Mouse (Mus musculus): ENCODE measurements at regions not wholly inside any gene's neighbourhood (a gene's known extent, or its start where the extent isn't known, plus 50 kb on each side); places are given as distances from the start of the nearest gene placed in this dataset.

DNA sequence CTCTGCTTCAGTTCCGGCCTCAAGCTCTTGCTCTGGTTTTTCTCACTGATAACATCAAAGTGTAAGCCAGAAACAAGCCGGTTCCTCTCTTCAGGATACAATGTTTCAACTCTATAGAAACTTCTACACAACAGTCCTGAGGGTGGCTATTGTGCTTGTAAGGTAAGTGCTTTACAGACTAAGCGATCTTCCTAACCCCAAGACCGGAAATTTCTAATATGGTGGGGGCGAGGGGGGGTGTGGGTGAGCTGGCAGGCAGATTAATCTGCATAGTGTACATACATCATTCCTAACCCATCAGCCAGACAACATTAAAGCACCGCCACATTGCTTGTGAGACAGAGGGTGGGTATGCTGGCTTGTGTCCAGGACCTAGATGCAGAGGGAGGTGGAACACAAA is 200.8 kb downstream of the Uaca start:
- DNase-seq (ENCODE audit: low read depth, low spot score): no peak

DNA sequence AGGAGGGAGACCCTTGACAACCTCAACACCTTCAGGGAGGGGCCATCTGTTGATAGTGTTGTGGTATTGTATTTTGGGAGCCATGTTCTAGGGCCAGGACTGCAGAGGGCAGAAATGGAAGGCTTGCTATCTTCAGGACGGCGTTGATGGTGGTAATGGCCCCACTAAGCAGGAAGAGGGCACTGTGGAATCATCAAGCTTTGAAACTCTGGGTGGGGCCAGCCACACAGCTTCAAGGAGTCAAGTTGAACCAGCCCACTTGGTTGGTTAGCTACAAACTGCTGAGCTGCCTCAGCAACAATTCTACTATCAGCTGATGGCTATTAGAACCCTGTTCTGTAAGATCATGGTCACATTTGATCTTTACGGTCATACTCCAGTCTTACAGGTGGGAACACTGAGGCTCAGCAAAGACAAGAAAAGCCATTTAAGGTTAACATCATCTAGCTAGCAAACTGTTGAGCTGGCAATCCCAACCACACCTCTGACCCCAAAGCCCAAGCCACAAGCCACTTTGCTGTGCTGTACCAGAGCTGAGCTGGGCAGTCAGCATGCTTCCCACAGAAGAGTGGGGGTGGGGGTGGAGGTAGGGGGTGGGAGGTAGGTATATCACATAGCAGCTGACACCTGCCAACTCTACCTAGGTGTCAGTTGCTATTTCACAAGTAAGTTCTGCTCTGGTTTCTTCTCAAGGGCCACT is 203.9 kb downstream of the Uaca start:
- DNase-seq (ENCODE audit: low read depth, low spot score): no peak

DNA sequence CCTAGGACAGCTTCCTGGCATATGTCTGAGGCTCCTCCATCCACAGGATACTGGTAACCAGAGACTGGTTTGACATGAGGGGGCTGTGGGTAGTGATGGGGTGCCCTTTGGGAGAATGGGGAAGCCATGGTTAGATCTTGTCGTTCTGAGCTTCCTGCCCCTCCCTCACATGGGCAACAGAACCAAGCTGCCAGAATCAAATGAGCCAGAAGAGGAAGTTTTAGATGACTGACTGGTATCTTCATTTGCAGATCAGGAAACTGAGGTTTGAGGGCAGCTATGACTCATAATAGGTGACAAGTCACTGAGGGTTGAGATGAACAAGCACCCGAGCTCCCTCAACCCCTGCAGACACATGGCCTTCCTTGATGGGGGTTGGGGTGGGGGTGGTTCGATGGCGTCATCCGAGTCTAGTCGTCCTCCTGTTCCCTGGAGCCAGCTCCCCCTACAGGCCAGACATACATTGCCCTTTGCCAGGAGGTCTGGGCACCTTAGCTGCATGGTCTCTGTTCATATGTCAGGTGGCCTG is 204.7 kb downstream of the Uaca start:
- DNase-seq (ENCODE audit: low read depth, low spot score): no peak

- DNase-seq (ENCODE audit: low read depth, low spot score): no peak
Measured at GRCm38 (mm10) chr9:61000232-61000631, 205.9 kb downstream of the Uaca start.

- no peak for DNase-seq (ENCODE audit: low read depth, low spot score)
Measured at GRCm38 (mm10) chr9:61002572-61002971, 208.2 kb downstream of the Uaca start.

DNA sequence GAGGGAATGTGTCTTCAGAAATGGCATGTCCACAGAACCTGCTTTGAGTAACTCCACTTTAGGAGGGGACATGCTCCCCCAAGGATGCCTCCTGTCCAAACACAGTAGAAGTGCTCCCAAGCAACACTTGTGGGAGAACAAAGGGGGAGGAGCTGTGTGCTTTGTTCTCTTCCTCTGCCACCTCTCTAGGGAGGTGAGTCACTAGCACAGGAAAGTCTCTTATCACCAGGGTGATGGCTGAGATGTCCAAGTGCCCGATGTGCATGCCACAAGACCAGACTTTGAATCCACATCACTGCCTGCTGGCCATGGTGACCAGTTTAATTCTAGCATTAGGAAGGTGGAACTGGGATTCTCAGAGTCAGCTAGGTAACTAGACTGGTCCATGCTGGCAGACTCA is 214.1 kb downstream of the Uaca start:
- DNase-seq (ENCODE audit: low read depth, low spot score): no peak

DNA sequence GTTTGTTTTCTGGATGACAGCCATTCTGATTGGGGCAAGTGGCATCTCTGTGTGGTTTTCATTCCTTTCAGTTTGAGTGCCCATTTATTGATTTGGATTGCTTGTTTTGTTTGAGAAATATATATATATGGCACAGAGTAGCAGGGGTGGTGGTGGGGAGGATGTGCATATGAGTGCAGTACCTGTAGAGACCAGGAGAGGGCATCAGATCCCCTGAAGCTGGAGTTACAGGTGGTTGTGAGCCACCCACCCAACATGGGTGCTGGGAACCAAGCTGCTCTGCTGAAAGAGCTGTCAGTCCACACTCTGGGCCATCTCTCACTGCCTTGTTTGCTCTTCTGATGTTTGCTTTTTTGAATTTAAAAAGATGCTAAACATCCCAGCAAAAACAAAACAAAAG is 216.7 kb downstream of the Uaca start:
- no peak for DNase-seq (ENCODE audit: low read depth, low spot score)

- DNase-seq (ENCODE audit: low read depth, low spot score): no peak
Measured at GRCm38 (mm10) chr9:61012771-61013540, 218.6 kb downstream of the Uaca start.

DNA sequence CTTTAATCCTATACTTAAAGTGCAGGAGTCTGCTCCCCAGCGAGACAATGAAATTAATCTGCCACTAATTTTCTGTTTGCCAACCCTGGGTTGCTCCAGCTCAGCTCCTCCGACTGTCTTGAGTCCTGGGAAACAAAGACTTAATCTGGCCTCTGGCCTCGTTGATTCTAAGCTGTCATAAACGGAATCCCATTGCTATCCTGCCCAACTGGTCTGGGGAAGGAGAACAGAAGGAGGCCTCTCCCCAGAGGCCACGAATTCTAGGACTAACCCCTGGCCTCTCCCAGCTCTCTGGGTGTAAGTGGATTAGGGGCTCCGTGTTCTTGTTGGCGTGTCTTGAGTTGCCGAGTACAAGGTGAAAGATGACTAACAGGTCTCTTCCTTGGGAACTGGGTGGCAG is 219.8 kb downstream of the Uaca start:
- no peak for DNase-seq (ENCODE audit: low read depth, low spot score)

DNA sequence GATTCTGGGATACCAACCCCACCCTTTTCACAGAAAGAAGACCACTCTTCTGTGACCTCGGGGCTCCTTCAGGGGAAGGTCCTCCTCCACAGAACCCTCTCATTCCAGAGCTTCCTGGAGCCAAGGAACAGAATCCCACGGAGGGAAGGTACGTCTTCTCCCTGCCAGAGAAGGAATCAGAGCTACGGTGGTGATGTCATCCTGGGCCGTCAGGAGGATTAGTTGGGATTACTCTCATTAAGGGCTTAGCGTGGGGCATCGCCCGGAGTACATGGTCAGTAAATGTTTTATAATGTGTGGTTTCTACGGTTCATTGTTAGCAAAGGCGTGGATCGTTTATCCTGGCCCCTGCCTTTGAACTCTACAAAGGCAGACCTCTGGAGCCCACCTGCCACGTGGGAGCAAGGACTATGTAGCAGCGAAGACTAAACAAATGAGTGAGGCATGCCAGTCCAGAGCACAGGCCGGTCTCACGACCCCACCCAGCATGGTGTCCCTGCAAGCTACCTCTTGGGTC is 221.1 kb downstream of the Uaca start:
- no peak for DNase-seq (ENCODE audit: low read depth, low spot score)

- DNase-seq (ENCODE audit: low read depth, low spot score): no peak
Measured at GRCm38 (mm10) chr9:61016673-61017072, 222.3 kb downstream of the Uaca start.

DNA sequence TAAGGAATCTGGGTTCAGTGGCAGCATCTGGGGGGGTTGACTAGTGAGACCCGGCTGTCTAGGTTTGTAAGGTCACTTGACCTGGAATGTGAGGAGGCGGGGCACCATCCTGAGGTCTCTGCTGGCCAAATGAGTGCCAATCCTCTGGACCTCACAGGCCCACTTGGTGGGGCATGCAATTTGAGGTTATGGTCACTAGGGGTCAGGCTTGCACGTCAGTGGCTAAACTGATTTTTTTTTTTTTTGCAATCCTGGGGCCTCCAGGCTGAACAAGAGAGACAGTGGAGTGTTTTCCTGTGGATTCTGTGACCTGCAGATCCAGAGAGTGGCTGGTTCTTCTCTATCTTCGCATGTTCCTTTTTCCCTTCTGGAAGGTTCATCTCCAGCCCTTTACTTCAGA is 225.6 kb downstream of the Uaca start:
- DNase-seq (ENCODE audit: low read depth, low spot score): no peak

DNA sequence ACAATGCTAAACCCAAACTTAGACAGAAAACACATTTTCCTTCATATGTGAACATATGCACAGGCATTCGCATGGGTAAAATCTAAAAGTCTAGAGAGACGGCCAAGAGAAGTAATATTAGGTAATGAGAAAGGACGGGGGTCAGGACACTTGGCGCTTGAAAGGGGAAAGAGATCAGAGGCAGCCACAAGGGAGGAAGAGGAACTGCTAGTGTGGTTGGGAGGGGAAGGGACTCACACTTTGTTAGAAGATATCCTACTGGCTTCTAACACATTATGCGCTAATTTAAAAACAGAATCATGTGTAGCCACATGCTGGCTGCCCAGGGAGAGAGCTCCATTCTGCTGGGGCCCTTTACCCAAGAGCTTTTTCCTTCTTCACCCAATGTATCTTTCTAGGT is 227.5 kb downstream of the Uaca start:
- no peak for DNase-seq (ENCODE audit: low read depth, low spot score)

DNA sequence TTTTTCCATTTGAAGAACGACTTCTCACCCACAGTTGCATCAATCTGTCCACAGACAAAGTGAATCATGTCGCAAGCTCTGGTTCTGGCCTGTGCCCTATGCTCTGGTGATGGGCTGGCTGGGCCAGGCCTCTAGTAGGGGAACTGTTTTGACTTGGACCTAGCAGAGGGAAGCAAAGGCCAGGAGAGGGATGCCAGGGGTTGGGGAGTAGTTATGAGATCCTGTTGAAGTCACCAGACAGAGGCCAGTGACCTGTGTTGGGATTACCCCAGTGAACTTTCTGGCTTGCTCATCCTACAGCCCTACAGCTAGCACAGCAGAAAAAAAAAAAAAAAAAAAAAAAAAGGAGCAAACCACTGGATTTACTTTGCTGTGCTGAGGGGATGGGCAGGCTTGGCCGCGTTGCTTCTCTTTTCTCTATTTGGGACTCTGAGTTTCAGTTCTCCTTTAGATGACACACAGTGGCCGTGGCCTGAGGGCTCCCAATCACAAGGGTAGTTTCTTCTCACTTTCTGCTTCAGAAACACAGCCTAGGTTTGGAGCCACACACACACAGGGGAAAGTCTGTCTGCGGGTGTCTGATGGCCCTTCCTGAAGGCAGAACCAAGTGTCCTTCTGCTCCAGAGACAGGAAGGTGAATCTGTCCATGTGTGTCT is 228.2 kb downstream of the Uaca start:
- DNase-seq (ENCODE audit: low read depth, low spot score): no peak

DNA sequence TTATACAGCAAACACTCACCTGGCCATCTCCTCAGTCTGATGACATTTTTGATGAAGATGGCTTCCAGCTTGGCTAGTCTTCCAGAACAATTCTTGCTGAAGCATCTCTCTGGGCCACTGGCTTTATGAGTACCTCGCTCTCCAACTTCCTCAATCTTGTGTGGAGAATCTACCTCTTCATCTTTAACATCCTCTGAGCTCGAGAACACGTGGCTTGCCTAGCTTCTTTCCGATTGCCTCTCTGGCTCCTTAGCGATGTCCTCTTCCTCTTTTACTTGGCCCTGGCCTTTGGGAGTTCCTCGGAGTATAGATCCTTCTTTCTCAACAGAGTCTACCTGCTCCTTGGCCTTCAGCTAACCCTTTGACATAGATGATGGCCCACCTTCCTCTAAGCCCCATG is 231.0 kb downstream of the Uaca start:
- no peak for DNase-seq (ENCODE audit: low read depth, low spot score)

DNA sequence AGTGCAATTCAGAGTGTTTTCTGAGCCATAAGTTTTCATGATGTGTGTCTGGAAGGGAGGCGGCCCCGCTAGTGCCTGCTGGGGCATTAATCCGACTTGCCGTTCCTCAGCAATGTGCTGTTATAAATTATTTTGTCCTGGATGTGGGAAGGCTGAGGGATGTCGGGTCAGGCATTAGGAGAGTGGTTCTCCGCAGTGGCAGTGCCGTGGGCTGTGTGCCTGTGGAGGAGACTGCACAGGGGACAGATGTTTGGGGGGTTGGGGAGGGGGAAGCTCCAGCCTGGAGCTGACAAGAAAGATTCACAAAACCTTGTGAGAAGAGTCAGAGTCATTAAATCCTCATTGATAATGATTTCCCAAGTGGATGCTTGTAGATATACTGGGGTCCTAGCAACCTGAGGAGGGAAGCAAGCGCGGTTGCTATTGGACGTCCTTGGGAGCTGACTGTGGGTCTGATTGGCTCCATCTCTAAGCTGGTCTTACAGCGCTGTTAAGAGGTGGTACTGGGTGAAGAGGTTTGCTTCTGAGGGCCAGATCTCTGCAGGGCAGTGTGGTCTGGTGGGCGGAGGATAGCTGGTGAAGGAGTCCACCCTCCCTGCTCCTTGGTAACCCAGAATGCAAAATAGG is 234.5 kb downstream of the Uaca start:
- DNase-seq (ENCODE audit: low read depth, low spot score): no peak

- no peak for DNase-seq (ENCODE audit: low read depth, low spot score)
Measured at GRCm38 (mm10) chr9:61031699-61032447, 237.5 kb downstream of the Uaca start.

DNA sequence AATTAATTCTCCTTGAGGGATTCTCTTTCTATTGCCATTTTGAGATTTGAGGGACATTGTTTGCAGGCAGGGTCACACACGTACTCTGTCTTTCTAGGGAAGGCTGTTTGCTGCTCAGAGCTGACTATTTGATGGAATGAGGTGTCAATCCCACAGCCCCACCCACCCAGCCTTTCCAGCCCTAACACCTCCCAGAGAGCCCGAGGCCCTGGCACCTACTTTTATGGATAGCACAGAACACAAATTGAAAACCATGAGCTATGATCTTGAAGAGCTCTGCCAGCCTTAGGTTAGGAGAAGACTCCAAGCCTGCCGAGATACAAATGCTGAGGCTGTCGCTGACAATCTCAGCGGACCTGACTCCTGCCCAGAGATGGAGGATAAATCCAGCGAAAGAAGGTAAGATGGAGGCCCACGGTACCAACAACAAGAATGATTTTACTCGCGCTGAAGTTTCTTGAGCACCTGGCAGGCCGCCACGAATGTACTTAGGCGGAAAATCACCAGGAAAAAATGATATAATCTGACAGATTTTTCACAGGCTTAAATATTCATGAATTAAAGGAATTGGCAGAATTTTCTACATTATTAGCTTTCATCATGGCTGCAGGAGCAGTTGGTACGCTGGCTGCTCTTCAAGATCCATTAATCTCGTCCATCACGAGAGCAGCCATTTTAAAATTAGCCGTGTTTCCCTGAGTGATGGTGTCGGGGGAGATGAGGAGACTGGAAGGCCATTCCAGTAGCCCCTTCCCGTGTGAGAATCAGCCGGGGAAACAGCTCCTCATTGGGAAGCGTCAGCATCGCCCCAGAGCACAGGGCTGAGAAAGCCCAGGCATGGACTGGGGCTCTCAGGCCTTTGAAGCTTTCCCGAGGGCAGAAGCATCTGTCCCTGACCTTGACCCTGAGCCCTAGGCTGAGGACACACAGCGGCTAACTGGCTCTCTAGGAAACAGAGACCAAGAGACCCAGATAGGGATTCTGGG is 238.4 kb downstream of the Uaca start:
- DNase-seq (ENCODE audit: low read depth, low spot score): no peak

DNA sequence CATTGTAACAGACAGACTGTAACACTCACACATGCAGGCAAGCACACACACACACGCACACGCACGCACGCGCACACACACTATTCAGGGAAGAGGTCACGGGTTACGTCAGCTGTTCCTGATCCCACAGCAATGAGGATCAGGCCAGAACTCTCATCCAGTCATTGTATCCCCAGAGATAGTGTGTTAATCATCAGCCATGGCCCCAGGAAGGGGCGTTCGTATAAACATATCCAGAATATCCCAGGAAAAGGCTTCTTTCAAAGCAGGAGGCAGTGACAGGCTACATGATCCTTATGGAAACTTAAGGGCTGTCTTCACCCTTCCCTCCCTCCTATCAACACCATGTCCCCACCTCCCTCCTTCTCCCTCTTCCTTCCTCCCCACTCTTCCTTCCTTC is 239.3 kb downstream of the Uaca start:
- no peak for DNase-seq (ENCODE audit: low read depth, low spot score)

DNA sequence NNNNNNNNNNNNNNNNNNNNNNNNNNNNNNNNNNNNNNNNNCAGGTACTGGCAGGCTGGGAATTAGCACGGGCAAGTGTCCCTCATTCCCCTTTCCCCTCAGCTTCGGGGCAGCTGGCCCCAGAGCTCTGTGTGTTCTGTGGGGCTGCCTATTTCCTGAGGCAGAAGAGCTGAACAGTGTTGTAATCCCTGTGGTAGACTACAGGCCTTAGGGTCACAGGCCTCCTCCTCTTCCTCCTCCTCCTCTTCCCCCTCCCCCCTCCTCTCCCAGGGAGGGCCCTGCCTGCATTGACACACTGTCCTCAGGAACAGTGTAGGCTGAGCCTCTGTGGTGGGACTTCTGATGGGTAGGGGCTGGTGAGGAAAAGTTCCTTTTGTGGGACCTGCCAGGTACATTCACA is 247.7 kb downstream of the Uaca start:
- no peak for DNase-seq (ENCODE audit: low read depth, low spot score)
